Mouse (Mus musculus) testis, postnatal 14 days (tissue): ENCODE measurements around the gene Eri3.

Source experiments
- DNase-seq: peaks from one replicate; pipeline ENCODE4 v3.0.0; 2021; ENCODE audit warnings: low spot score

Gene Eri3

DNA sequence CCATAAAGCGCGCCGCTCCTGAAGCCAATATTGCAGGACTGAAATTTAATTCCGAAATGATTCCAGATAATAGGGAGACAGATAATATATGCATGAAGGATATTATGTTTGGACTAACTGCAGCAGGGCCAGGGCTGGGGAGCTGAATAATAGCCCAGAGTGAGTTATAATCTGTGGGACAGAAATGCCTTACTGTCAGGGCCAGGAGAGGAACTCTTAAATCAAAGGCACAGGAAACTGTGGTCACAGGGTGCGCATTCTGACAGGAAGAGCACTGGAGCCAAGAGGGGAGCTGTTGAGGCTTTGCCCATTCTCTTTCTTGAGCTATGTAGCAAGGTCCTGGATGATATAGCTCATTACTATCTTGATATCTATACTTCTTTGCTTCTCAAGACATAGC lies 74.5 kb downstream of the Eri3 start:
- no peak for DNase-seq

GRCm38 (mm10) chr4:117628464-117628863 lies 78.3 kb downstream of the Eri3 start:
- no peak for DNase-seq

DNA sequence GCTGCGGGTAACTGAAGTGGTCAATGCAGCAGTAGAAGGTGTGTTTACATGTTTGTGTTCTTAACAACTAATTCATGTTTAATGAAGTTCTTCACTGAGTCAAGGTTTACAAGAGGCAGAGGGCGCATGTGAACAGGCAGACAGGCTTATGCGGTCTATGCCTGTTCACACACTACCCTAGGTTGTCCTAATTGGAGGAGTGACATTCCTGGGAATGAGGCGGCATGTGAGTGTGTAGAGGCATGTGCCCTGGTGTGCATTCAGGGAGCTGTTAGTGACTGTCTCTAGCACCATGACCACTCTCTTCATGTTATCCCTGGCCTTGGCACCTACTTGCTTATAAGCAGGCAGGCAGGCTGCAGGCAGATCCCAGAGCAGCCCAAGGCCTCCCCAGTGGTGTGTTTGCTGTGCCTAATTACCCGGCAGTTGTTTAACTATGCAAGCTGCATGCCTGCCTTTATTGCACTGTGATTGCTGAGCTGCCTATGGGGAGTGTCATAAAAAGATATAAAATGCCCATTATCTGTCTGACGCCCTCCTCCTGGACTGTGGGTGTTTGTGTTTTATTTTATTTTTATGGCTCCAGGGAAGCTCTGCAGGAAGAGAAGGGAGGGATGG lies 80.0 kb downstream of the Eri3 start:
- no peak for DNase-seq

GRCm38 (mm10) chr4:117633527-117633926 lies 83.4 kb downstream of the Eri3 start:
- DNase-seq, result no peak

DNA sequence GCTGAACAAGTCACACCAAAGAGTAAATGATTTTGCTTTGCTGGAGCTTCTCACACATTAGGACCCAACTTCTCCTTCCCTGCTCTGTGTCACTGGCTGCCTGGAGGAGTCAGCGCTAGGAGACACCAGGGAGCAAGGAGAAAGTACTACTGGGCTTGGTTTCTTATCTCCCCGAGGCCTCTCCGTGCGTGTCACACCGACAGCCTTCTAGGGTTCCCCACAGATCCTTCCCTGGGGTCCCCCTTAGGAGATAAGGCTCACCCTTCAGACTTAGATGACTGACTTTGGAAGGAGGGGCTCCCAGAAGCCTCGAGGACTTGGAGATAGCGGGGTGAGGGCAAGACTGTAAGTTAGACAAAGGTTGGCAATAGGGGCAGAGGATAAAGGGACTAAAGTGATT lies 84.5 kb downstream of the Eri3 start:
- DNase-seq, result no peak

- DNase-seq, result no peak
Measured at GRCm38 (mm10) chr4:117636152-117636551, 86.0 kb downstream of the Eri3 start.

DNA sequence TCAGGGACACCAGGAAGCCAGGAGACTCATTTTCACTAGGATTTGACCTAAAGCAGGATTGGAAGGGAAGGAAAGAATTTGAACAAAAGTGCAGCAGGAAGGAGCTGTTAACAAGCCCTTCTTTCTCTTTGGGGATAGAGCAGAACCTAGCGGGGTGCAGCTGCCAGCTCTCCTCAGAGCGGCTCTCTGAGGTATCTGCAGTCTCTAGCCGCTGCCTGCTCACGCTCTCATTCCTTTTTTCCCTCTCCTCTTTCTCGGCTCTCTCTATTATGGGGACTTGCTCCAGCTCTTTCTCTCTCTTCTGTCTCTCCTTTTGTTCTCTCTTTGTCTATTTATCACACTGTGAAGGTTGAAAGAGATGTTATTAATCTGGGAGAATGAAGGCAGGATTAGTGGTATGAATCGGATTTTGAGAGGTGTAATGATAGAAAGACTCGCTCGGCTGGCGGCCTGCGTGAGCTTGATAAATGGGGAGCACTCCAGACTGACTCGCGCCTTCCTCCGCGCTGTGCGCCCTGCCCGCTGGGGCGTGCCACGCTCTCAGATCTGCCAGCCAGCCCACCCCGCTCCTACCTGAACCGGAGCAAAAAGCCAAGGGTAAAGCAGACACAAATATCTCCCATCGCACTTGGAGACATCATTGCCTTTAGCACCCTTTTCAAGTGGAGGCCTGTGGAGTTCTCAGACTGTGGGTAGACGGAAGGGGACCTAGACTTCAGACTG lies 86.9 kb downstream of the Eri3 start:
- DNase-seq, result no peak

GRCm38 (mm10) chr4:117640925-117641703 lies 90.9 kb downstream of the Eri3 start:
- DNase-seq, result no peak

DNA sequence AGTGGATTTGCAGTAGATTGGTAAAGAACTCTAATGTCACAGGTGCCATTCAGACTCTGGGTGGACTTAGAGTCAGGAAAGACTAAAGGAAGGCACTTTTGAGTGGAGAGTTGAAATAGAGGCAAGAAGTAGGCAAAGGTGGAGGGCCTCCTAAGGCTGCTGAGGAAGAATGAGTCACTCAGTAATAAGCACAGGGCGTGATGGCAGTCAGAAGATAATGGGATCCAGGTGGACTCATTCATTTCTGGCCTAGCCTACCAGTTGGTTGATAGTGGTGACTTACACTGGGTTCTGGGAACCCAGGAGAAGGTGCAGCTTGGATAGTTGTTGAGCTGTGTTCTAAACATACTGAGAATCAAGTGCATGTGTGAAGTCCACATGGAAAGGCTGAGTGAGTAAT lies 91.6 kb downstream of the Eri3 start:
- DNase-seq, result no peak

DNA sequence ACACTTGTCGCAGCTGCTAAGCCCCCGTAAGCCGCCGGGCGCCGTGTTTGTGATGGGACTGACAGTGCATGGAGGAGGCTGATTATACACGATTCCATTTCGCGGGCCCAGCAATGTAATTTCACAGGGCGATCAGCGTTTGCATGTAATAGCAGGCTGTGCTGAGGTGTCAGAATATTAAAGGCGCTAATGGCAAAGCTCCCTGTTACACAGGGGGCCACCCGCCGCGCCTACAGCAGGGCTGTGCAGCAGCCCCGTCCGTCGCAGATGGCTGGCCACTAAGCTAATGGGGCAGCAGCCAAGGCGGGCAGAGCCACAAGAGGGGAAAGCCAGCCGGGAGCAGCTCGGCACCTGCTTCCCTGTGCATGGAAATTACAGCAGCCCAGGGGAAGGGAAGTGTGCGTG lies 94.9 kb downstream of the Eri3 start:
- no peak for DNase-seq

- DNase-seq, result no peak
Measured at GRCm38 (mm10) chr4:117645859-117646258, 95.7 kb downstream of the Eri3 start.

DNA sequence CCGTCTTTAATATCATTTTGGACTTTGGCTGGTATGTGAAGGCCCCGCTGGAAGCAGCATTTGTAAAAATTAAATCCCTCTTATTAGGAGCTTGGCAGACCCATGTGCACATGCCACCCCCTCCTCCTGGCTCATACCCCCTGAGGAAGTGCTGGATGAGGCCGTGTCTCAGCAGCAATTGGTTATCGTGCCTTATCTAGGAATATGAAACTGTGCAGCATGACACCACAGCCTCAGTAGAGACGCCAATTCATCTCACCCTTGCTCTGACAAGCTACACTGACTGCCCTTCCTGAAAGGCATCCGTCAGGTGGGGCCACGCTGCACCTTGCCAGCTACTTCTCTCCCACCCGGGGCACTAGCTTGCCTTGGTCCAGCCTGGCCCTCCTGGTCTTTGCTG lies 96.3 kb downstream of the Eri3 start:
- no peak for DNase-seq

- no peak for DNase-seq
Measured at GRCm38 (mm10) chr4:117646926-117647755, 97.0 kb downstream of the Eri3 start.

DNA sequence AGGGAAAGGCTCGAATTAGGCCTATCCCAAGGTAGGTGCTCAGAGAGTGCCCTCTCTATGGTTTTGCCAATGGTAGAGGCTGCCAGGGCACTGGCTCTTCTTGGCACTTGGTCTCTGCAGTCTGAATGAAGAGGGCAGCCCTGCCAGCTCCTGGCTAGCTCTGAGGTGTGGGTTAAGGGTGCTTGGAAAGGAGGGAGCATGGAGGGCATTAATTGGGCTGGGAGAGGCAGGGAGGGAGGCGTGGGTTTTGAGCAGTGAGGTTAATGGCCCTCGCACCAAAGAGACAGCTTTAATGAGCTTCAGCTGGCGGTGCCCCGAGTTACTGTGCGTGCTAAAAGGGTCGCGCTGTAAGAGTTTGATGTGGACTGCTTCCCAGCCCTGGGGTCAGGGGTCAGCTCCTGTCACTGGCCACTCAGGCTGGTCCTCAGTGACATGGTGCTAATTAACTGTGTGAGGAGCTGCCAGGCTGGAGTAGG lies 101.5 kb downstream of the Eri3 start:
- DNase-seq, result no peak

DNA sequence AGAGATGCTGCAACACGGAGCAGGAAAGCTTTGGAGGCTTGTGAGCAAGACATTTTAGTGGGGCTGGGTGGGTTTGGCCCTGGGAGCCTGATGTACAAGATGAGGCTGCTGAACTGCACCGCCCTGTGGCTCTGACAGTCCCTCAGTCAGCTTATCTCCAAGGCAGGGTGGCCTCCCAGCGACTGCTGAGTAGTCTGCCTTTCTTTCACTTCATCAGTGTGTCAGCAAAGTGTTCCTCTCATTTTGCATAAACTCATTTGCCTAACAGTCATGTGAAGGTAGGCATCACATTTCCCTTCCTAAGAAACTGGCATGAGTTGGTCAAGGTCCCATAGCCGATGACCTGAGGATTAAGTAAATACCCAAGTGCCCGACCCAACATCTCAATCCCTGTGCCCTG lies 102.6 kb downstream of the Eri3 start:
- DNase-seq, result no peak

DNA sequence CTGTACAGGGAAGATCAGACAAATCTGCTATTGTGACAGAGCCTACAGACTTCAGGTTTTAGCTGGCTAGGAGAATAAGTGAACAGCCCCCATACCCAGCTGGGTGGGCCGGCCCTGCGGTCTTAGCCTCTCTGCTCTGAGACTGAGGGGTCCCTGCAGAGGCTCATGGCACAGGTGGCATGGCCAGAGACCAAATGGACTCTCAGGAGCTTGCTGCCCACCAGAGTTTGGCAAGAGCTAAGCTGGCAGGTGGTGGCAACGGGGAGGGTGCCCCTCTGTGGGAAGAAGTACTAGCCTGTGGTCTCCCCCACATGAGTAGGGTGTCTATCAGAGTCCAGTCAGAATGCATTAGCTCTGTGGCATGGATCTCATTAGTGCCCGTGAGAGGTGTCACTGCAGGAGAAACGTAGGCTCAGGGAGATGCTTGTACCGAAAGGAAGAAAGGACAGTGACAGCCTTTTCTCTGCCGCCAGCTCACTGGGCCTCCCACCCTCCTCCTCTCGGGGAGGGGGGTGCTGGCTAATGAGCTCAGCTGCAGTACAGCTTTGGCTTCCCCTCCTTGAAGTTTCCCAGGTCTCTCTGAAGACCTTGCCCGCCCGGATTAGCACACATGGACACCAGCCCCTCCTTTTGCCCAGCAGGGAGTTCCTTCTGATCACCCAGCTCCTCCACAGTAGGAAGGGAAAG lies 104.0 kb downstream of the Eri3 start:
- DNase-seq, result no peak

- no peak for DNase-seq
Measured at GRCm38 (mm10) chr4:117654703-117655499, 104.7 kb downstream of the Eri3 start.

DNA sequence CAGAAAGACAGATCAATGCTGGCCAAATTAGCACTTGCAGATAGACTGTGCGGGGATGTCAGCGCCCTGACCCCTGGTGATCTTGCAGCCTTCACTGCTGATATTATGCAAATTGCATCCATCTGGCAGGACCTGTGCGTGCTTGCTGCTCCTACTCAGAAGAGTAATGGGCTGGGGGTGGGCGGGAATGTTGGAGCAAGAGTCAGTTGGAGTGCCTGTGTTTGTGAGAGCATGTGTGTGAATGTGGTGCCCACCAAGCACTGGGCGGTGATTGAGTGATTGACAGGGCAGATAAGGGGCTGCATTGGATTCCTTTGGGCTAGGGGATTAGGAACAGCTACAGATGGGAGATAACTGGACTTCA lies 105.3 kb downstream of the Eri3 start:
- DNase-seq, result no peak

GRCm38 (mm10) chr4:117656961-117657360 lies 106.8 kb downstream of the Eri3 start:
- no peak for DNase-seq

DNA sequence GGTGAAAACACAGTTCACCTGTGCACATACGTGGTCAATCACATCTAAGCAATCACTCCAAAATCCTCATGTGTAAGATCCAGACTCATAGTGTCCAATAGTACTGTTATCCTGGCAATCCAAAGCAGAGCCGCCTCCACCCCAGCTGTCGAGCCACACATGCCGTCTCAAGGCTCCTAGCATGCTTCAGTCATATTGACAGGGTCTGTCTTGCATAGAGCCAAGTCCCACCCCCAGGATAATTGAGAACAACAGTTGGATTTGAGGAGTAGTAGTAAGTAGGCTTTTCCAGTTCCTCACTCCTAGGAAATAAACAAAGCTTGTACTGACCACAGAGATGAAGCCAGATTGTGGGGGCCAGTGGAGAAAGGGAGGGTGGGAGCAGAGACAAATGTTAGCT lies 107.5 kb downstream of the Eri3 start:
- DNase-seq, result no peak
